Comparison of ENCODE assay signal across 12 mouse cellular contexts in the genomic region with DNA sequence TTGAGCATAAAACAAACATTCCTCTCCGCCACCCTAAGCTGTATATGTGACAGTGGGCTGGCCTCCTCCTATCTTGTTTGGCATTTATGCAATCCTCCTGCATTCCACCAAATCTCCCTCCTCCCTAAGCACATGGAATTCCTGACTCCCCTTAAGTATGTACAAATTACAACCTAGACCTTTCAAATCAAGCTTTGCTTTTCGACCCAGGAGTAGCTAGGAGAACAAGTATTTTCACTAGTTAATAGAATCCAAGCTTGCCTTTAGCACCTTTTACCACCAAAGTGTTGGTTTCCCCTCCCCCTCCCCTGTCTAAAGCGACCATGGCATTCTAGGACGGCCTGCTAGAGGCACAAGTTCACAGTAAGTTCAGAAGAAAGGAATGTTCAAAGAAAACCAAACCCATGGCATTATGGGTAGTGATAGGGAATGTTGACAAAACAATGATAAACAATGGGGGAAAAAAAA.
A peak's percentile ranks its signal among the peaks of the same experiment; 100 is the strongest.
DNase-seq lines count a peak whose midpoint lies in the region; ATAC-seq and TF ChIP-seq lines count a peak whose summit lies in the region.
"Had no signal": no experiment of that assay in that cellular context is flagged by ENCODE, and none has a peak within 500 bp of the region (broad histone marks: within the 10 kb centered on the region; RNA-seq: fewer than 3 reads in every experiment).

No protein-coding gene starts in this region.

- no peak overlapping the region for H3K27ac ChIP-seq in heart, postnatal 0 days (ENCODE audit: low read depth)
- H3K27ac ChIP-seq in lung, embryonic 16.5 days (ENCODE audit: low read length): peak overlapping the region; percentile 89
- H3K27ac ChIP-seq in midbrain, embryonic 11.5 days (ENCODE audit: low read depth, low read length): no peak overlapping the region
- H3K27ac ChIP-seq: forebrain, embryonic 15.5 days; hindbrain, postnatal 0 days; limb, embryonic 15.5 days had no signal

- no peaks in the 10 kb centered on the region for H3K27me3 ChIP-seq in heart, postnatal 0 days (ENCODE audit: control insufficient read depth, insufficient read depth, low read length)
- no peaks in the 10 kb centered on the region for H3K27me3 ChIP-seq in lung, embryonic 16.5 days (ENCODE audit: control insufficient read depth, insufficient read depth, low read depth, low read length)
- H3K27me3 ChIP-seq in midbrain, embryonic 11.5 days (ENCODE audit: control insufficient read depth, insufficient read depth, low read length): no peaks in the 10 kb centered on the region
- H3K27me3 ChIP-seq: forebrain, embryonic 15.5 days; limb, embryonic 15.5 days; Patski had no signal

- no peak overlapping the region for H3K4me3 ChIP-seq in heart, postnatal 0 days (ENCODE audit: low read depth, low read length)
- H3K4me3 ChIP-seq in lung, embryonic 16.5 days (ENCODE audit: low read length): no peak overlapping the region
- H3K4me3 ChIP-seq in midbrain, embryonic 11.5 days (ENCODE audit: low read depth, low read length): no peak overlapping the region
- H3K4me3 ChIP-seq: forebrain, embryonic 15.5 days; limb, embryonic 15.5 days had no signal

- H3K4me2 ChIP-seq in heart, postnatal 0 days (ENCODE audit: low read depth, low read length): no peak overlapping the region
- peak overlapping the region; percentile 16; the same call in 1 of the 2 replicates for H3K4me2 ChIP-seq in lung, embryonic 16.5 days (ENCODE audit: low read depth, low read length)
- H3K4me2 ChIP-seq in midbrain, embryonic 11.5 days: no peak overlapping the region
- H3K4me2 ChIP-seq: forebrain, embryonic 15.5 days; limb, embryonic 15.5 days had no signal

- no peaks in the 10 kb centered on the region for H3K9me3 ChIP-seq in heart, postnatal 0 days (replicated peaks; ENCODE audit: control insufficient read depth, low read length)
- no peaks in the 10 kb centered on the region for H3K9me3 ChIP-seq in lung, embryonic 16.5 days (ENCODE audit: control insufficient read depth, low read length)
- no peaks in the 10 kb centered on the region for H3K9me3 ChIP-seq in midbrain, embryonic 11.5 days (ENCODE audit: control insufficient read depth, low read length)
- H3K9me3 ChIP-seq: limb, embryonic 15.5 days had no signal

- no peak overlapping the region for H3K9ac ChIP-seq in heart, postnatal 0 days (replicated peaks; ENCODE audit: low read depth, low read length)
- no peak overlapping the region for H3K9ac ChIP-seq in lung, embryonic 16.5 days (ENCODE audit: low read length)
- no peak overlapping the region for H3K9ac ChIP-seq in midbrain, embryonic 11.5 days (ENCODE audit: low read length)
- H3K9ac ChIP-seq: forebrain, embryonic 15.5 days; limb, embryonic 15.5 days had no signal

- peak; percentile 44; the same call in 1 of the 2 replicates for ATAC-seq in heart, postnatal 0 days (ENCODE audit: insufficient read depth, low read depth)
- ATAC-seq in lung, embryonic 16.5 days (ENCODE audit: low read depth): peak; percentile 84
- ATAC-seq in midbrain, embryonic 11.5 days (ENCODE audit: low FRiP score): no peak
- ATAC-seq: forebrain, embryonic 15.5 days; Patski had no signal

- 10% methylated on average over 4 of the region's 4 CpGs for WGBS in heart, postnatal 0 days
- 7% methylated on average over 4 of the region's 4 CpGs for WGBS in lung, embryonic 16.5 days
- 46% methylated on average over 4 of the region's 4 CpGs for WGBS in midbrain, embryonic 11.5 days

- TF ChIP-seq CTCF in heart, postnatal 0 days (IDR thresholded peaks at IDR 0.05; ENCODE audit: low read depth): no peak

- H3K4me1 ChIP-seq in heart, postnatal 0 days (ENCODE audit: control insufficient read depth, insufficient read depth): peaks cover 5% of the 10 kb centered on the region; the same call in 1 of the 2 replicates
- H3K4me1 ChIP-seq in lung, embryonic 16.5 days (replicated peaks; ENCODE audit: control insufficient read depth, insufficient read depth, low read length): peaks cover 37% of the 10 kb centered on the region
- H3K4me1 ChIP-seq in midbrain, embryonic 11.5 days (ENCODE audit: control insufficient read depth, insufficient read depth, low read length): peaks cover 11% of the 10 kb centered on the region
- H3K4me1 ChIP-seq: forebrain, embryonic 15.5 days had no signal

- no peak for TF ChIP-seq EP300 in heart, postnatal 0 days (IDR thresholded peaks at IDR 0.05; ENCODE audit: low read depth)

- H3K36me3 ChIP-seq in heart, postnatal 0 days (replicated peaks; ENCODE audit: control insufficient read depth, insufficient read depth, low read length): no peaks in the 10 kb centered on the region
- no peaks in the 10 kb centered on the region for H3K36me3 ChIP-seq in lung, embryonic 16.5 days (ENCODE audit: control insufficient read depth, insufficient read depth, low read length)
- H3K36me3 ChIP-seq in midbrain, embryonic 11.5 days (ENCODE audit: control insufficient read depth, insufficient read depth, low read length): no peaks in the 10 kb centered on the region
- H3K36me3 ChIP-seq: forebrain, embryonic 15.5 days; limb, embryonic 15.5 days had no signal

- DNase-seq in heart, postnatal 0 days (ENCODE audit: low spot score): peak; percentile 10
- DNase-seq in heart, postnatal 4 days: no peak
- peak; percentile 62 for DNase-seq in Muller cell, postnatal 12 days (ENCODE audit: inconsistent ontology term)
- DNase-seq in embryo, embryonic 11.5 days (ENCODE audit: low read depth, low spot score): peak; percentile 8
- DNase-seq in midbrain, embryonic 11.5 days (ENCODE audit: low spot score, missing footprints): no peak
- no peak for DNase-seq in spleen, adult 12 weeks (ENCODE audit: low spot score)
- DNase-seq: adrenal gland, postnatal 10 days had no signal

Comparison
In these comparisons a context has a peak if more than half of its experiments do, and no peak if none do; other contexts are left out.
1. DNase-seq: peak in heart, postnatal 0 days (single experiment), Muller cell, postnatal 12 days (single experiment) and embryo, embryonic 11.5 days (single experiment); none in heart, postnatal 4 days (single experiment), midbrain, embryonic 11.5 days (single experiment) and spleen, adult 12 weeks (single experiment).